Mouse (Mus musculus): Measurements from ENCODE around the gene Mfsd13b.
"Not testable (repeated sequence)": the region's sequence is repeated elsewhere in the genome, so short reads cannot be mapped to it uniquely, and the experiment has no call there.

Gene Mfsd13b

GRCm38 (mm10) chr7:120991191-120991590, 8.9 kb downstream of the Mfsd13b start:
- DNase-seq = no peak

- no peak for DNase-seq
These were observed 16.8 kb downstream of the Mfsd13b start for GRCm38 (mm10) chr7:120999021-120999530.

- no peak for DNase-seq
These were observed 17.9 kb downstream of the Mfsd13b start for GRCm38 (mm10) chr7:121000065-121000822.

- no peak for DNase-seq
These were observed 19.6 kb downstream of the Mfsd13b start for GRCm38 (mm10) chr7:121001879-121002278.

- no peak for DNase-seq
These were observed 20.2 kb downstream of the Mfsd13b start for GRCm38 (mm10) chr7:121002407-121002928.

GRCm38 (mm10) chr7:121003793-121004418, 21.6 kb downstream of the Mfsd13b start:
- DNase-seq = no peak

GRCm38 (mm10) chr7:121011794-121012689, 29.7 kb downstream of the Mfsd13b start:
- no peak for DNase-seq

- no peak for DNase-seq
These were observed 32.2 kb downstream of the Mfsd13b start for GRCm38 (mm10) chr7:121014486-121014885.

GRCm38 (mm10) chr7:121018778-121019177, 36.5 kb downstream of the Mfsd13b start:
- no peak for DNase-seq

GRCm38 (mm10) chr7:121020277-121020676, 38.0 kb downstream of the Mfsd13b start:
- DNase-seq = no peak

GRCm38 (mm10) chr7:121025221-121026008, 43.1 kb downstream of the Mfsd13b start:
- no peak for DNase-seq

- DNase-seq = no peak
These were observed 44.0 kb downstream of the Mfsd13b start for GRCm38 (mm10) chr7:121026300-121026699.

- DNase-seq = not testable (repeated sequence)
These were observed 47.6 kb downstream of the Mfsd13b start for GRCm38 (mm10) chr7:121029947-121030346.

GRCm38 (mm10) chr7:121033856-121034652, 51.7 kb downstream of the Mfsd13b start, which contains the start of gene Mettl9:
Mettl9 (plus strand) TSS chr7:121034445.
- DNase-seq = peak; percentile 91

GRCm38 (mm10) chr7:121034701-121035141, 52.4 kb downstream of the Mfsd13b start:
- DNase-seq = no peak

- no peak for DNase-seq
These were observed 52.9 kb downstream of the Mfsd13b start for GRCm38 (mm10) chr7:121035161-121035721.

GRCm38 (mm10) chr7:121040595-121040994, 58.3 kb downstream of the Mfsd13b start:
- DNase-seq = no peak

- DNase-seq = no peak
These were observed 59.7 kb downstream of the Mfsd13b start for GRCm38 (mm10) chr7:121041989-121042388.

GRCm38 (mm10) chr7:121043004-121043403, 60.7 kb downstream of the Mfsd13b start:
- DNase-seq = no peak

- no peak for DNase-seq
These were observed 61.2 kb downstream of the Mfsd13b start for GRCm38 (mm10) chr7:121043510-121043909.

- DNase-seq = no peak
These were observed 61.9 kb downstream of the Mfsd13b start for GRCm38 (mm10) chr7:121044251-121044650.
